Mouse (Mus musculus): ENCODE measurements at regions not wholly inside any gene's neighbourhood (a gene's known extent, or its start where the extent isn't known, plus 50 kb on each side); places are given as distances from the start of the nearest gene placed in this dataset.

GRCm38 (mm10) chr2:167776251-167777168 lies 86.9 kb upstream of the Tmem189 start:
- no peak overlapping the region for H3K27ac ChIP-seq (ENCODE audit: insufficient read depth, low read length)
- TF ChIP-seq POLR2A (IDR thresholded peaks at IDR 0.05; ENCODE audit: extremely low read depth, insufficient read depth, low read length), result no peak
- TF ChIP-seq CTCF (IDR thresholded peaks at IDR 0.05; ENCODE audit: extremely low read depth, insufficient read depth, low read length), result no peak
- H3K4me3 ChIP-seq (ENCODE audit: insufficient read depth, low read length), result no peak overlapping the region
- H3K4me1 ChIP-seq (ENCODE audit: control insufficient read depth, insufficient read depth, low read length), result 0 out of 2 replicates have a peak, but pooled peaks cover 1% of the 10 kb centered on the region

GRCm38 (mm10) chr2:167775218-167775915 lies 85.7 kb upstream of the Tmem189 start:
- no peak overlapping the region for H3K4me3 ChIP-seq (ENCODE audit: insufficient read depth, low read length)
- H3K4me1 ChIP-seq (ENCODE audit: control insufficient read depth, insufficient read depth, low read length), result 0 out of 2 replicates have a peak, but pooled peaks cover 1% of the 10 kb centered on the region
- no peak for TF ChIP-seq POLR2A (IDR thresholded peaks at IDR 0.05; ENCODE audit: extremely low read depth, insufficient read depth, low read length)
- no peak for TF ChIP-seq CTCF (IDR thresholded peaks at IDR 0.05; ENCODE audit: extremely low read depth, insufficient read depth, low read length)
- no peak overlapping the region for H3K27ac ChIP-seq (ENCODE audit: insufficient read depth, low read length)

- 0 out of 2 replicates have a peak, but pooled peaks cover 1% of the 10 kb centered on the region for H3K4me1 ChIP-seq (ENCODE audit: control insufficient read depth, insufficient read depth, low read length)
- no peak overlapping the region for H3K27ac ChIP-seq (ENCODE audit: insufficient read depth, low read length)
- H3K4me3 ChIP-seq (ENCODE audit: insufficient read depth, low read length), result no peak overlapping the region
- TF ChIP-seq POLR2A (IDR thresholded peaks at IDR 0.05; ENCODE audit: extremely low read depth, insufficient read depth, low read length), result no peak
- TF ChIP-seq CTCF (IDR thresholded peaks at IDR 0.05; ENCODE audit: extremely low read depth, insufficient read depth, low read length), result no peak
Measured at GRCm38 (mm10) chr2:167774806-167775179, 85.2 kb upstream of the Tmem189 start.

GRCm38 (mm10) chr2:167774166-167774805 lies 84.7 kb upstream of the Tmem189 start:
- Histone ChIP-seq H3K4me3 (ENCODE audit: insufficient read depth, low read length) (no peak overlapping the region), H3K27ac (ENCODE audit: insufficient read depth, low read length) (no peak overlapping the region), H3K4me1 (ENCODE audit: control insufficient read depth, insufficient read depth, low read length) (0 out of 2 replicates have a peak, but pooled peaks cover 1% of the 10 kb centered on the region)
- no peak for TF ChIP-seq CTCF (IDR thresholded peaks at IDR 0.05; ENCODE audit: extremely low read depth, insufficient read depth, low read length)

GRCm38 (mm10) chr2:167772834-167773233 lies 83.2 kb upstream of the Tmem189 start:
- 0 out of 2 replicates have a peak, but pooled peaks cover 1% of the 10 kb centered on the region for H3K4me1 ChIP-seq (ENCODE audit: control insufficient read depth, insufficient read depth, low read length)

GRCm38 (mm10) chr2:167767962-167768361 lies 78.3 kb upstream of the Tmem189 start:
- H3K4me3 ChIP-seq (ENCODE audit: insufficient read depth, low read length), result no peak overlapping the region
- no peak overlapping the region for H3K27ac ChIP-seq (ENCODE audit: insufficient read depth, low read length)
- H3K4me1 ChIP-seq (ENCODE audit: control insufficient read depth, insufficient read depth, low read length), result no peaks in the 10 kb centered on the region
- TF ChIP-seq POLR2A (IDR thresholded peaks at IDR 0.05; ENCODE audit: extremely low read depth, insufficient read depth, low read length) (no peak), CTCF (IDR thresholded peaks at IDR 0.05; ENCODE audit: extremely low read depth, insufficient read depth, low read length) (no peak)

More at GRCm38 (mm10) chr2:167772834-167773233, 83.2 kb upstream of the Tmem189 start:
- TF ChIP-seq CTCF (IDR thresholded peaks at IDR 0.05; ENCODE audit: extremely low read depth, insufficient read depth, low read length), result no peak
- no peak for TF ChIP-seq POLR2A (IDR thresholded peaks at IDR 0.05; ENCODE audit: extremely low read depth, insufficient read depth, low read length)
- Histone ChIP-seq H3K27ac (ENCODE audit: insufficient read depth, low read length) (no peak overlapping the region), H3K4me3 (ENCODE audit: insufficient read depth, low read length) (no peak overlapping the region)

GRCm38 (mm10) chr2:167767371-167767770 lies 77.7 kb upstream of the Tmem189 start:
- TF ChIP-seq CTCF (IDR thresholded peaks at IDR 0.05; ENCODE audit: extremely low read depth, insufficient read depth, low read length) (no peak), POLR2A (IDR thresholded peaks at IDR 0.05; ENCODE audit: extremely low read depth, insufficient read depth, low read length) (no peak)
- Histone ChIP-seq H3K4me1 (ENCODE audit: control insufficient read depth, insufficient read depth, low read length) (no peaks in the 10 kb centered on the region), H3K4me3 (ENCODE audit: insufficient read depth, low read length) (no peak overlapping the region), H3K27ac (ENCODE audit: insufficient read depth, low read length) (no peak overlapping the region)

- TF ChIP-seq POLR2A (IDR thresholded peaks at IDR 0.05; ENCODE audit: extremely low read depth, insufficient read depth, low read length) (no peak), CTCF (IDR thresholded peaks at IDR 0.05; ENCODE audit: extremely low read depth, insufficient read depth, low read length) (no peak)
- Histone ChIP-seq H3K4me3 (ENCODE audit: insufficient read depth, low read length) (no peak overlapping the region), H3K4me1 (ENCODE audit: control insufficient read depth, insufficient read depth, low read length) (no peaks in the 10 kb centered on the region), H3K27ac (ENCODE audit: insufficient read depth, low read length) (no peak overlapping the region)
Measured at GRCm38 (mm10) chr2:167765811-167766210, 76.2 kb upstream of the Tmem189 start.

GRCm38 (mm10) chr2:167765072-167765800 lies 75.6 kb upstream of the Tmem189 start:
- H3K27ac ChIP-seq (ENCODE audit: insufficient read depth, low read length), result 0 out of 2 replicates have a peak overlapping the region, but pooled peaks have one; percentile 21
- no peaks in the 10 kb centered on the region for H3K4me1 ChIP-seq (ENCODE audit: control insufficient read depth, insufficient read depth, low read length)
- no peak overlapping the region for H3K4me3 ChIP-seq (ENCODE audit: insufficient read depth, low read length)
- TF ChIP-seq POLR2A (IDR thresholded peaks at IDR 0.05; ENCODE audit: extremely low read depth, insufficient read depth, low read length) (no peak), CTCF (IDR thresholded peaks at IDR 0.05; ENCODE audit: extremely low read depth, insufficient read depth, low read length) (no peak)
